Mouse (Mus musculus): ENCODE measurements around the gene Slirp.

- no peak for TF ChIP-seq POLR2A (IDR thresholded peaks at IDR 0.05; ENCODE audit: extremely low read depth, insufficient read depth, low read length)
- peak; percentile 92 for TF ChIP-seq CTCF (IDR thresholded peaks at IDR 0.05; ENCODE audit: low read depth, low read length)
Observed at GRCm38 (mm10) chr12:87413179-87413790, 30.4 kb upstream of the Slirp start.

All from liver, adult 2 months (tissue).